Mouse (Mus musculus): Measurements from ENCODE around the gene Ptprt. TPM values are rescaled to one million over a fixed set of nuclear protein-coding genes. Genes with fewer than 3 reads are reported as not detected.

Ptprt gene
- polyA plus RNA-seq, 1 experiment from 2014 or later, result 4.0 TPM

DNA sequence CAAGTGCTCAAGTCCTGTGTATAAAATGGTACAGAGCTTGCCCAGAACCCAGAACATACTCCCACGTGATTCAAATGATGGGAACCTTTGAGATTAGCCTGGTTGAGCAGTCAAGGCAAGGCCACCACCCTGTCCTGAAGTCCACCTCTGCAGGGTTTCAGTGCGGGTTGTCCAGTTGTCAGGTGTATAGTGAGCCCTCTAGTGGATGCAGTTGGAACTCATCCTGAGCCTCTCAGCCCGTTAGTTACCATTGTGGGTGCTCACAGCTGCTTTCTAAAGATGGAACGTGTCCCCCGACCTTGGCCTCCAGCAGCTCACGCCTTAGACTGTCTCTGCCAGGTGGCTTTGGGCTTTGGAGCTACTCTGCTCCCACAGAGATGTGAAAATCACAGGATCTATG is 21.7 kb upstream of the Ptprt start:
- H3K36me3 ChIP-seq (ENCODE audit: insufficient read depth, low read length), result no peaks in the 10 kb centered on the region
- DNase-seq (ENCODE audit: low spot score) (peak; percentile 58), ATAC-seq (replicated peaks; ENCODE audit: low FRiP score, low read depth) (no peak)
- H3K27ac ChIP-seq, result no peak overlapping the region
- no peaks in the 10 kb centered on the region for H3K4me1 ChIP-seq (replicated peaks; ENCODE audit: insufficient read depth, low read length)
- no peaks in the 10 kb centered on the region for H3K9me3 ChIP-seq (replicated peaks; ENCODE audit: low read length)
- no peak overlapping the region for H3K9ac ChIP-seq (ENCODE audit: low read depth, low read length)
- H3K27me3 ChIP-seq (ENCODE audit: insufficient read depth, low read length), result no peaks in the 10 kb centered on the region
- no peak overlapping the region for H3K4me2 ChIP-seq (ENCODE audit: low read length)
- WGBS, result 6% methylated on average over 6 of the region's 6 CpGs
- peak; percentile 72 for TF ChIP-seq CTCF (IDR thresholded peaks at IDR 0.05; ENCODE audit: low read depth)
- no peak overlapping the region for H3K4me3 ChIP-seq (replicated peaks; ENCODE audit: low read depth, low read length)

DNA sequence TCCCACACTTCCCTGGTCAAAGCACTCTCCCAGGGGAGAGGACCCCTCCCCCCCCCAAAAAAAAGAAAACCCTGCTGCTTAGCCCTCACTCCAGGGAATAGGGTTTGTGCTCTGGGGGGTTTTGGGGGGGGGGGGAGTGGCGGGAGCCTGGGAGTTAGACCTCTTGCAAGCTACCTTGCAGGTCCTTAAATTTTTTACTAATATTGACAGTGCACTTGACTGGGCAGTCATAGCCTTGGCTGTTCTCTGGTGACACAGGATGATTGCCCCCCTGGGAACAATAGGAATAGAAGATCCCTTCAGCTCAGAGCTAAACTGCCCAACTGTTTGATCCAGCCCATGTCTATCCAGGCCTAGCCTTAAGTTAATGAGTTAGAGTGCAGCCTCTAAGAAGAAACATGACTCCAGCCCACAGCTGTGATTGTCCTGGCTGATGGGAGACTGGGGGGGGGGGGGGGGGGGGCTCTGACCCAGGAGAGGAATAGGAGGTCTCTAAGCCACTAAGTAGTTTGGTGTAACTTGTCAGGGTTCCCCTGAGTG is 1.6 kb upstream of the Ptprt start:
- H3K4me2 ChIP-seq (ENCODE audit: low read length), result no peak overlapping the region
- WGBS, result 23% methylated on average over 1 of the region's 1 CpGs
- peaks cover 31% of the 10 kb centered on the region for H3K27me3 ChIP-seq (ENCODE audit: insufficient read depth, low read length)
- no peaks in the 10 kb centered on the region for H3K9me3 ChIP-seq (replicated peaks; ENCODE audit: low read length)
- TF ChIP-seq CTCF (IDR thresholded peaks at IDR 0.05; ENCODE audit: low read depth), result no peak
- no peak overlapping the region for H3K27ac ChIP-seq
- peak; percentile 49 for DNase-seq (ENCODE audit: low spot score)
- no peaks in the 10 kb centered on the region for H3K36me3 ChIP-seq (ENCODE audit: insufficient read depth, low read length)
- H3K4me3 ChIP-seq (replicated peaks; ENCODE audit: low read depth, low read length), result no peak overlapping the region
- no peak; the same call in 1 of the 2 replicates for ATAC-seq (replicated peaks; ENCODE audit: low FRiP score, low read depth)
- 0 out of 2 replicates have a peak, but pooled peaks cover 4% of the 10 kb centered on the region for H3K4me1 ChIP-seq (replicated peaks; ENCODE audit: insufficient read depth, low read length)
- no peak overlapping the region for H3K9ac ChIP-seq (ENCODE audit: low read depth, low read length)

DNA sequence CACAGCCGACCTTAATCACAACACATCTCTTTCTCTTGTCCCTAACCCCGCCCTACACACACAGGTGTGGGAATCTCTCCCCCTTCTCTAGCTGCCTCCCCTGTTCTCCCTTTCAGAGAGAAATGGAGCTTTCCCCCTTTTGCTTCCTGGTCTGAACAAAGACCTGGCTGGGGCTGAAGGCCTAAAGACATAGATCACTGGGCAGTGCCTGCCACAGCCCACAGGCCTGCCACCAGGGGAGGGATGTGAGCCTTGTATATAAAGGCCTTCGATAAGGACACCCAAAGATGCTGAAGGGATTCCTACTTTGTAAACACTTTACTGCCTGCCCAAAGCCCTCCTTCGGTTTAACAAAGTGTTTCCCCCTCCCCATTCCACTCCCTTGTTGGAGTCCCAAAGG is 786 bp upstream of the Ptprt start:
- 0 out of 2 replicates have a peak, but pooled peaks cover 4% of the 10 kb centered on the region for H3K4me1 ChIP-seq (replicated peaks; ENCODE audit: insufficient read depth, low read length)
- WGBS, result 4% methylated on average over 4 of the region's 4 CpGs
- peaks cover 31% of the 10 kb centered on the region for H3K27me3 ChIP-seq (ENCODE audit: insufficient read depth, low read length)
- peak; percentile 44 for DNase-seq (ENCODE audit: low spot score)
- ATAC-seq (replicated peaks; ENCODE audit: low FRiP score, low read depth), result no peak
- H3K9me3 ChIP-seq (replicated peaks; ENCODE audit: low read length), result no peaks in the 10 kb centered on the region
- H3K4me3 ChIP-seq (replicated peaks; ENCODE audit: low read depth, low read length), result no peak overlapping the region
- H3K36me3 ChIP-seq (ENCODE audit: insufficient read depth, low read length), result no peaks in the 10 kb centered on the region
- H3K27ac ChIP-seq, result no peak overlapping the region
- no peak overlapping the region for H3K9ac ChIP-seq (ENCODE audit: low read depth, low read length)
- TF ChIP-seq CTCF (IDR thresholded peaks at IDR 0.05; ENCODE audit: low read depth), result peak; percentile 26; the same call in 1 of the 2 replicates
- peak overlapping the region; percentile 89; the same call in 1 of the 2 replicates for H3K4me2 ChIP-seq (ENCODE audit: low read length)

DNA sequence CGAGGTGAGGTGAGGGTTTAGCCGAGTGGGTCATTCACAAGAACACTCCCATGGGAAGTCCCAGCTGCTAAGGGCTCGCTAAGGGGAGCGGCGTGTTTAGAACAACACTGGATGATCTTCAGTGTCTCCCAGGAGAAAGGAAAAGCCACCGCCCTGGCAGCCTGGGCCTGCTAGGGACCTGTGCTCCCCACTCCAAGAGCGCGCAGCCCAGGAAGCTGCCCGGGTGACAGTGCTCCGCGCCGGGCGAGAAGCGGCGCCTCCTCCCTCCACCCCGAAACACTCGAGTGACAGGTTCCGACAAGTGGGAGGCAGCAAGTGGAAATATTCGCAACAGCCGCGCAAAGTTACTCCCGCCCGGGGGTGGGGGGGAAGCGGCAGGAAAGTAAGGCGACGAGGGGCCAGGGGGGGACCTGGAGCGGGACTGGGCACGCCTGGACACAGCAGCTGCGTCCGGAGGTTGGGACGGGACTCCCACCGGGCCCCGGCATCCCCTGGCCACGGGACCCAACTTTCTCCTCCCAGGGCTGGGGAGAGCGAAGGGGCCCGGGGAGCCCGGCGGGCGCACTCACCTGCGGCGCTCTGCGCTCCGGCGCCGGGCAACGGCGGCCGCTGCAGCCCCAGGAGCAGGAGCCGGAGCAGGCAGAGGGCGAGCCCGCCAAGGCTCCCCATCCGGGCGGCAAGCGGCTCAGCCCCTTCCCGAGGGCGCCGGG is 561 bp downstream of the Ptprt start:
- peak overlapping the region; percentile 37; the same call in 1 of the 2 replicates for H3K9ac ChIP-seq (ENCODE audit: low read depth, low read length)
- no peak for TF ChIP-seq CTCF (IDR thresholded peaks at IDR 0.05; ENCODE audit: low read depth)
- ATAC-seq (replicated peaks; ENCODE audit: low FRiP score, low read depth) (peak; percentile 29; the same call in 1 of the 2 replicates), DNase-seq (ENCODE audit: low spot score) (no peak)
- WGBS, result under 1% methylated on average over 57 of the region's 57 CpGs
- H3K4me2 ChIP-seq (ENCODE audit: low read length), result peak overlapping the region; percentile 89
- peaks cover 31% of the 10 kb centered on the region for H3K27me3 ChIP-seq (ENCODE audit: insufficient read depth, low read length)
- H3K9me3 ChIP-seq (replicated peaks; ENCODE audit: low read length), result no peaks in the 10 kb centered on the region
- no peak overlapping the region for H3K27ac ChIP-seq
- peak overlapping the region; percentile 45 for H3K4me3 ChIP-seq (replicated peaks; ENCODE audit: low read depth, low read length)
- no peaks in the 10 kb centered on the region for H3K36me3 ChIP-seq (ENCODE audit: insufficient read depth, low read length)
- H3K4me1 ChIP-seq (replicated peaks; ENCODE audit: insufficient read depth, low read length), result 0 out of 2 replicates have a peak, but pooled peaks cover 4% of the 10 kb centered on the region

DNA sequence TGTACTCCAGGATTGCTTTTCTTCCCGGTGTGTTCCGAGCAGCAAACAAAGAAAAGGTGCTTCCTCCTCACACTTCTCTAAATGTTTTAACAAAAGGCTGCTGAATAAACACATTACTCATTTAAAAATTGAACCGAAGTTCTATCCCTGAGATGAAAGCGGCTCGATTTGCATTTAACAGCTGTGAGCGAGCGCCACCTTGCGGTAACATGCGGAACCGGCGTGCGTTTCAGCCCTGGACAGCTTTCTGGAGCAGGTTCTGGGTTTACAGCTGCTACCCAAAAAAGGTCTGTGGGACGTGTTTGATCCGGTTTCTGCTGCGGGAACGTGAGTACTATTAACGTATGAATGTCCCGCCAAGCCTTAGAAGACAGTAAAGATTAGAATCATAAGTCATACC is 1.9 kb downstream of the Ptprt start:
- ATAC-seq (replicated peaks; ENCODE audit: low FRiP score, low read depth), result no peak
- no peaks in the 10 kb centered on the region for H3K36me3 ChIP-seq (ENCODE audit: insufficient read depth, low read length)
- H3K4me2 ChIP-seq (ENCODE audit: low read length), result peak overlapping the region; percentile 89
- peak; percentile 84 for DNase-seq (ENCODE audit: low spot score)
- H3K4me1 ChIP-seq (replicated peaks; ENCODE audit: insufficient read depth, low read length), result 0 out of 2 replicates have a peak, but pooled peaks cover 4% of the 10 kb centered on the region
- peak; percentile 95 for TF ChIP-seq CTCF (IDR thresholded peaks at IDR 0.05; ENCODE audit: low read depth)
- H3K27ac ChIP-seq, result no peak overlapping the region
- peaks cover 31% of the 10 kb centered on the region for H3K27me3 ChIP-seq (ENCODE audit: insufficient read depth, low read length)
- H3K9ac ChIP-seq (ENCODE audit: low read depth, low read length), result no peak overlapping the region
- WGBS, result under 1% methylated on average over 18 of the region's 18 CpGs
- H3K9me3 ChIP-seq (replicated peaks; ENCODE audit: low read length), result no peaks in the 10 kb centered on the region
- 0 out of 2 replicates have a peak overlapping the region, but pooled peaks have one; percentile 45 for H3K4me3 ChIP-seq (replicated peaks; ENCODE audit: low read depth, low read length)

DNA sequence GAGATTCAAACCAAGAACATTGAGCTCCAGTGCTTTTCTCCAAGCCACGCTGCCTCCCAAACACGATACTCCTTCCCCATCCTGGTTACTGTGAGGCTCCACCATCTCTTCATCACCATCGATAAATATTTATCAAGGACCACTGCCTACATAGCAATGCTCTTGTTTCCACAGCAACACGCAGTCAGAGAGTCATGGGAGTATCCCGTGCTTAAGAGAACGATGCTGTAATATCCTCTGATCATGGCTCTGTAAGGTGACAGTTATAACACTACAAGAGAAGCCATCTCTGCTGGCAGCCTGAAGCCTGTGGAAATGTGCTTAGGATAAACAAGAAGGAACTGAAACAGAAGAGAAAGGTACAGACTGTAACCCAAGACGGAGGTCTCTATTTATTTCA is 3.4 kb downstream of the Ptprt start:
- no peaks in the 10 kb centered on the region for H3K36me3 ChIP-seq (ENCODE audit: insufficient read depth, low read length)
- H3K27ac ChIP-seq, result no peak overlapping the region
- H3K4me3 ChIP-seq (replicated peaks; ENCODE audit: low read depth, low read length), result no peak overlapping the region
- no peaks in the 10 kb centered on the region for H3K9me3 ChIP-seq (replicated peaks; ENCODE audit: low read length)
- 50% methylated on average over 7 of the region's 7 CpGs for WGBS
- ATAC-seq (replicated peaks; ENCODE audit: low FRiP score, low read depth) (no peak), DNase-seq (ENCODE audit: low spot score) (no peak)
- TF ChIP-seq CTCF (IDR thresholded peaks at IDR 0.05; ENCODE audit: low read depth), result no peak
- H3K4me1 ChIP-seq (replicated peaks; ENCODE audit: insufficient read depth, low read length), result 0 out of 2 replicates have a peak, but pooled peaks cover 4% of the 10 kb centered on the region
- no peak overlapping the region for H3K4me2 ChIP-seq (ENCODE audit: low read length)
- H3K27me3 ChIP-seq (ENCODE audit: insufficient read depth, low read length), result peaks cover 27% of the 10 kb centered on the region
- no peak overlapping the region for H3K9ac ChIP-seq (ENCODE audit: low read depth, low read length)
